Mouse (Mus musculus): ENCODE results near the gene Lrch3.
"Not testable (repeated sequence)": the region's sequence is repeated elsewhere in the genome, so short reads cannot be mapped to it uniquely, and the experiment has no call there.

Gene Lrch3

DNA sequence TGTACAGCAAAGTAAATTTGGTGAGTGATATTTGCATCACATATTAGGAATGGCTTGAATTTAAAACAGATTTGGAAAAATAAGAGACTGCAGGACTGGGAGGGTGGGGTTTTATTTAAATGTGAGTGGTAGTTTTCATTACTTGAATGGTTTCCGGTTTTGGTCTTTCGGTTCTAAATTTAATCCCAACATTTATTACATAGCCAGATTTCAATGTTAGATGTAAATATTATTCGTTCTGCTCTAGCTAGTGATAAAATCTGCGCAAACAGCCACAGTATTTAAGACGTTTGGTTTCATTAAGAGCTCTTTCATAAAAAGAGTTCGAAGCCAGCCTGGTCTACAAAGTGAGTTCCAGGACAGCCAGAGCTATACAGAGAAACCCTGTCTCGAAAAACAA, 688 bp upstream of the Lrch3 start:
- no peak for DNase-seq (ENCODE audit: low spot score in 2 of 2)

DNA sequence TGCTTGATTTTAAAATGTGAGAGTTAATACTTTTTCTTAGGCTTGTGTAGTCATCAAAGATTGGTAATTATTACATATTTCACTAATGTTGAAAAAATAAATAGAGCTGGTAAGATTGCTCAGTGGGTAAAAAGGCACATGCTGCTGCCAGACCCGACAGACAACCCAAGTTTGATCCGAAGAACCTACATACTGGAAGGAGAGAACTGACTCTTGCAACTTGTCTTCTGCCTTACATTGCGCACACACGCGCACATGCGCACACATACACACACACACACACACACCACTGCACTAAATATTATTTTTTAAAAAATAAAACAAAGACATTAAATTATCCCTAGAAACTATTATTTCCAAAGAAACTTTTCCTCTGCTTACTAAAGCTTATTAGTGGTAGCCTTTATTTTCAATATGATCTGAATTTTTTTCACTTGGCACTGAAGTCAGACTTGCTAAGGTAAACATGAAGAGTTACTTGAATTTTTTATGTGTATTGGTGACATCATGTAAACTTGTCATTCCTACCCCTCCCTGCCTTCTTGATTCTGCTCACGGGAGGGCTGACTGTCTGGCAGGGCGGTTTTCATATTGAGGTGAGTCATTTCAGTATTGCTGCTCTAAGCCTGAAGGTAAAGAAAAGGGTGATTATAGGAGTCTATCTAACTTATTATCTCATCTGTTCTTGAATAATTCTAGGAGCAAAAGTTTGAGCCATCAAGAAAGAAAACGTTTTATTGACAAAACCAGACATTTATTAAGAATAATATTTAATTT, 1.6 kb downstream of the Lrch3 start:
- DNase-seq (ENCODE audit: low spot score in 2 of 2), result no peak

DNA sequence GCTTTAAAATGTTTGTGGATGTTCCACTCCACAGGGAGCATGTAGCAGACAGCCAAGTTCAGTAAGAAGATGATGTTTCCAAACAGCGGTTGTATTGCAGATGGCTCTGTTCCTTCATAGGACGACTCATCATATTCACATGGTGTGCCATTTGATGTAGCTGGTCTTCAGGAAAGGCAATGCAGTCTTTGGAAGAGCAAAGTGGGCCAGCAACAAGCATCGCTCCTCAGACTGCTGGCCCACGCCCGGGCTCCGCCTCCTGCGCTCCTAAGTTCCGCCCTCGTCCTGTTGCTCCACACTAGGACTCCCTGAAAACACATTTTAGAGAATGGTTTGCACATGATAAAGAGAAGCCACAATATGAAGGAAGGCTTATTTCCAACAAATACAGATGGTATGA, 12.7 kb downstream of the Lrch3 start:
- not testable (repeated sequence) for DNase-seq (ENCODE audit: low spot score in 2 of 2)

GRCm38 (mm10) chr16:32927044-32927443, 13.1 kb downstream of the Lrch3 start:
- DNase-seq (ENCODE audit: low spot score in 2 of 2), result no peak

- DNase-seq (ENCODE audit: low spot score in 2 of 2), result no peak
These were observed 16.0 kb downstream of the Lrch3 start for GRCm38 (mm10) chr16:32929918-32930317.

DNA sequence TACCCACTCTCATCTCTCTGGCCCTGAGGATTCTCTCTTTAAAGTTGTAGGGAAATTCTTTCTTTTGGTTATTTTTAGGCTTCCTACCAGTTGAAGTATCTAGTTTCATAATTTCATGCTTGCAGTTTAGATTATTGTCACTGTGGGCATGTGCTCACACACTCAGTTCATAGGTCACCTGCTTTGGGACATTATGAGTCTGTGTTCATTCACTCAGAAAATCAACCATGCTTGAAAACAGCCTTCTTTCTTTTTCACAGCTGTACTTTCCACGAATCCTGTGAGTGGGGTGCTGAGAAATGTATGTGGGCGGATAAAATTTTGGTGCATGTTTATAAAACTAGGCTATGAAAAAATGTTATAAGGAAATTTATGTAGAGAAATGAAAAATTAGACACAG, 20.6 kb downstream of the Lrch3 start:
- peak in 1 of 2 experiments; percentile 45 for DNase-seq (ENCODE audit: low spot score in 2 of 2)

- no peak for DNase-seq (ENCODE audit: low spot score in 2 of 2)
These were observed 21.2 kb downstream of the Lrch3 start for GRCm38 (mm10) chr16:32935088-32935487.

GRCm38 (mm10) chr16:32937358-32937757, 23.5 kb downstream of the Lrch3 start:
- DNase-seq (ENCODE audit: low spot score in 2 of 2), result no peak

GRCm38 (mm10) chr16:32939301-32939700, 25.4 kb downstream of the Lrch3 start:
- DNase-seq (ENCODE audit: low spot score in 2 of 2), result peak in 1 of 2 experiments; percentile 66

DNA sequence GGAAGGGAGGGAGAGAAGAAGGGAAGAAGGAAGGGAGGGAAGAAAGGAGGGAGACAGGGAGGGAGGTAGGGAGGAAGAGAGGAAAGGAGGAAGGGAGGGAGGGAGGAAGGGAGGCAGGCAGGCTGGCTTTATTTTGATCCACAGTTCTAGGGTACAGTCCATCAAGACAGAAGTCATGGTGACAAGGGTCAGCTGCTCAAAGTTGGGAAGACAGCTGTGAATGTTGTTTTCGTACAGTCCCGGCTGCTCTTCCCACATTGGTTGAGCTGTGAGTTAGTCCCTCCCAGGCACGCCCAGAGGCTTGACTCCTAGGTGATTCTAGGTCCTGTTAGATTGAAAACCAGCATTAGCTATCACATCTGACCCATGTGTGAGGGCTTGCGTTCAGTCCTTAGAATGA, 25.8 kb downstream of the Lrch3 start:
- DNase-seq (ENCODE audit: low spot score in 2 of 2), result not testable (repeated sequence)

GRCm38 (mm10) chr16:32941226-32941625, 27.3 kb downstream of the Lrch3 start:
- not testable (repeated sequence) for DNase-seq (ENCODE audit: low spot score in 2 of 2)

DNA sequence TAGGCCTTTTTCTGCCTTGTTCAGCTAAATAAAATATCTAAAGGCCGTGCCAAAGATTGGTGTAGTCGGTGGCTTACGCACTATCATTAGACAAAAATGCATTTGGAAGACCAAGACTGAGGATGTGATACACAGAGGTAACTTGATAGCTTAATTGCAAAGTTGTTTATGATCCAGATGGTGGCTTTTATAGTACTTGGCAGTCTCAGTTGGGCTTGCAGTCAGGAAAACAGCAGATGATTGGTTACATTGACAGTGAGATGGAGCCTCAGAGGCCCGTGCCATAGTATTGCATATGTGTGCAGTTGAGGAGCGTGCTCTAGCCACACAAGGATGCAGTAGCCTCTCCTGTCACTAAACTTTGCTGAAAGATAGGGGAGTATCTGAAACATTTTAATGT, 28.8 kb downstream of the Lrch3 start:
- DNase-seq (ENCODE audit: low spot score in 2 of 2), result no peak

DNA sequence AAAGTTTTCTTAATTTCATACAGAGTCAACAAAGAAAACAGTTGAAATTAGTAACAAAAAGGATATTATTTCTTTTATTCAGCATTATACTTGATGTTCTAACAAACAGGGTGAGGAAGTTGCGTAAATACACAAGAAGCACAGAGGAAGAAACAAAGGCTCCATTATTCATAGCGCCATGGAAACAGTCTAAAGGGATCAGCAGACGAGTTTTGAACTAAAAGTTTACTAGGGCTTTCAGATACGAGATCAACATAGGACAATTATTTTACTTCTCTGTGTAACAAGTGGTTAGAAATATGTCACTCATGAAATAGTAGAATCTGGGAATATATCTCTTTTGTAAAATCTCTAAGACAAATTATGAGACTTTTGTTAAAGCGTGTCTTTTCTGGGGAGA, 31.5 kb downstream of the Lrch3 start:
- DNase-seq (ENCODE audit: low spot score in 2 of 2), result no peak

GRCm38 (mm10) chr16:32948016-32948415, 34.1 kb downstream of the Lrch3 start:
- no peak for DNase-seq (ENCODE audit: low spot score in 2 of 2)

DNA sequence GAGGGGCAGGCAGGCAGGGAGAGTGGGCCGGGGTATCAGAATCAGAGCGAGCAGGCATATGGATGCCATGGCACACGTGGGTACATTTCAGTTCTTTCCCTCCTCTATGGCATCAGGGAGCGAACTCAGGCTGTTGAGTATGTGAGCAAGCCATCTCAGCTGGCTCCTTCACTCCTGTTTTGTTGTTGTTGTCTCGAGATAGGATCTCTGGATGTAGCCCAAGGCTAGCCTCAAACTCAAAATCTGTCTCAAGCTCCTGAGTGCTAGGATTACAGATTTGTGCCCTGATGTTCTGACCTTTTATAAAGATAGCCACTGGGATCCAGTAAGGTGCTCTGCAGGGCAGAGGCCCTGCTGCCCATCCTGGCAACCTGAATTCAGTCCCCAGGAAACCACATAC, 34.8 kb downstream of the Lrch3 start:
- DNase-seq (ENCODE audit: low spot score in 2 of 2), result no peak

DNA sequence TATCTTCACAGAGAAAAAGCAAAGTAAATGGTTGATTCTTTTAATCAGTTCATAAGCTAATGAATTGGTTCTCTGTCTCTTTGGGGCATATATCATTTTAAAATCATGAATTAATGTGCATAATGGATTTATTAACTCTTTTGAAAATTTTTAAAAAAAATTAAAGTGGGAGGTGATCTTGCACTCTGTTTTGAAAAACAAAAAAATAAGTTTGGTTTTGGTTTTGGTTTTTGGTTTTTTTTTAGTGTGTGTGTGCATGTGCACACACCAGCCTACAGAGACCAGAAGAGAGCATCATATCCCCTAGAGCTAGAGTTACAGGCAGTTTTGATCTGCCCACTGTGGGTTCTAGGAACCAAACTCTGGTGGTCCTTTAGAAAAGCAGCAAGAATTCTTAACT, 35.4 kb downstream of the Lrch3 start:
- DNase-seq (ENCODE audit: low spot score in 2 of 2), result no peak

DNA sequence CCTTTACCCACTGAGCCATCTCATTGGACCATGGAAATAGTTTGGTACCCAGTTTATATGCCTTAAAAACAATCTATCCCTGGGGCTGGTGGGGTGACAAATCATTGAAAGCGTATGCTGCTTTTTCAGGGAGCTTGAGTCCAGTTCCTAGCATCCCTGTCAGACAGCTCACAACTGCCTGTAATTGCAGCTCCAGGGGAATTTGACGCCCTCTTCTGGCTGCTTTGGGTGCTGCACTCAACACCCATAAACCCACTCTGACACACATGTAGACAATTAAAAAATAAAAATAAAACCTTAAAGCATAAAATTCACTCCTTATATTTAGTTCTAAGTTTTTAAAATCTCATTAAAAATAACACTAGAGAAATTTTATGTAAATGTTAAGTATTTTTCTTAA, 37.2 kb downstream of the Lrch3 start:
- no peak for DNase-seq (ENCODE audit: low spot score in 2 of 2)

GRCm38 (mm10) chr16:32953806-32954205, 39.9 kb downstream of the Lrch3 start:
- DNase-seq (ENCODE audit: low spot score in 2 of 2), result no peak

DNA sequence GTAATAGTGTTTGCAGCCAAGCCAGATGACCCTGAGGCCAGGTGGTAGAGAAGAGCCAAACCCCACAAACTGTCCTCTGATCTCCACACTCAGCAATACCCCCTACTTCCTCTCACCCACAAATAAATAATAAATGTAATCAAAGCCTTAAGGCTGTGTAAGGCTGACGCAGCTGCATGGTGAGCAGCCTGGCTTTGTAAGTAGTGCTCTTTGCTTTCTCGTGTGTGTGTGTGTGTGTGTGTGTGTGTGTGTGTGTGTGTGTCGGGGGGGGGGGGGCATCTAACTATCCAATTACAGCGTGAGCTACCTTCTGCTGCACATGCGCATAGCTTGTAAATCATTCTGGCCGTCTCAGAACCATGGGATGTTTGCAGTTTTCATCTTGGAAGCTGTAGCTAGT, 40.4 kb downstream of the Lrch3 start:
- no peak for DNase-seq (ENCODE audit: low spot score in 2 of 2)

- no peak for DNase-seq (ENCODE audit: low spot score in 2 of 2)
These were observed 43.0 kb downstream of the Lrch3 start for GRCm38 (mm10) chr16:32956889-32957288.

DNA sequence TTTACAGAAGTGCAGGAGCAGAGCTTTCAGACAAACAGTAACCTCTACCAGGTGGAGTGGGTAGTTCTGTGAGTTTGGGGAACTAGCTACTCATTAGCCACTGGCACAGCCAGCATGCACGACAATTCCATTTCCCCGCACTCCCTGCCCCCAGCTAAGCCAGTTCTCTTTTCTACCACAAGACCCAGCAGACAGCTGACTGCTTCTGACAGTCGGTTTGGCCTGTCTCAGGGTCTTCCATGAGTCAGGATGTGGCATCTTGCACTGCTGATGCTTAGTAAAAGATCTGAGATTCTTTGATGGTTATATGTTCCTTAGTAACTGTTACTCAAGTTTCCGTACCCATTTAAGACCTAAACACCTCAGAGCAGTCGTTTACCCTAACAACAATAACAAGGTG, 58.6 kb downstream of the Lrch3 start:
- peak in 1 of 2 experiments; percentile 13 for DNase-seq (ENCODE audit: low spot score in 2 of 2)

DNA sequence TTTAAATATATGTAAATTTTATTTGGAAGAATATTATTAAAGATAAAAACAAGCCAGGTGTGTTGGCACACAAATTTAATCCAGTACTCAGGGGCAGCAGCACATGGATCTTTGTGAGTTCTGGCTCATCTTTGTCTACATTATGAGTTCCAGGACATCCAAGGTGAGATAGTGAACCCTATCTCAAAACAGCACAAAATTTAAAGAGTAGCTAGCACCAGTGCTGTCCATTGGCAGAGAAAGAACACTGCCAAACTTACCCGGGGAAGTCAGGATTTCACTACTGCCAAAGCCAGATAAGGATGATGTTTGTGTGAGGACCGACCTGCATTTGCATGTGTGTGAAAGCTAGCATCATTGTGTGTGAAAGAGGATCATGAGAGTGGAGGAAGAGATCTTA, 59.1 kb downstream of the Lrch3 start:
- no peak for DNase-seq (ENCODE audit: low spot score in 2 of 2)

DNA sequence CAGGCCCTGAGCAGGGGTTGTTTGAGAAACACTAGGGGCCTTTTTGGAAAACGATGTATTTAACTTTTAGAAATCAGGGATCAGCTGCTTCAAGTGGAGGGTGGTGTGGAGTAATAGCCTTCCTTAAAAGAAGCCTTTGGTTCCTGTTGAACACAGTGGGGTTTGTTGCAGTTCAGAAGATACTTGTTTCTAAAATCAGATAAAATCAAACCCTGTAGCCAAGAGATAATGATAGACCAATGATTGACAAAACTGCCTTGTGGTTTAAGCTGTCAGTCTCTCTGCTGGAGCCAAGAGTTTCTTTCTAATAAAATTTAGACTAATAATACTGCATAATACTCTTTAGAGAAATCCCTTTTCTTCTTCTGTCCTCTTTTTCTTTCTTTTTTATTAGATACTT, 66.3 kb downstream of the Lrch3 start:
- DNase-seq (ENCODE audit: low spot score in 2 of 2), result peak in 1 of 2 experiments; percentile 11

GRCm38 (mm10) chr16:32981405-32981804, 67.5 kb downstream of the Lrch3 start:
- no peak for DNase-seq (ENCODE audit: low spot score in 2 of 2)
